ENCODE assay signal across 8 mouse cellular contexts in genomic region chr2:174310913-174311514, GRCm38 (mm10). TPM values are rescaled to one million over a fixed set of nuclear protein-coding genes. Genes with fewer than 3 reads are reported as not detected.
DNase-seq lines count a peak whose midpoint lies in the region; ATAC-seq lines count a peak whose summit lies in the region.

No protein-coding gene starts in this region.

- H3K27me3 ChIP-seq in forebrain, embryonic 16.5 days (replicated peaks; ENCODE audit: control insufficient read depth, insufficient read depth, low read length) = no peaks in the 10 kb centered on the region
- peaks cover 6% of the 10 kb centered on the region; the same call in 1 of the 2 replicates for H3K27me3 ChIP-seq in liver, embryonic 13.5 days
- H3K27me3 ChIP-seq in neural tube, embryonic 12.5 days (replicated peaks) = no peaks in the 10 kb centered on the region

- no peak overlapping the region for H3K27ac ChIP-seq in forebrain, embryonic 16.5 days (ENCODE audit: low read length)
- H3K27ac ChIP-seq in liver, embryonic 13.5 days = no peak overlapping the region
- no peak overlapping the region for H3K27ac ChIP-seq in neural tube, embryonic 12.5 days

- no peak overlapping the region for H3K4me2 ChIP-seq in forebrain, embryonic 16.5 days (ENCODE audit: low read length)
- H3K4me2 ChIP-seq in liver, embryonic 13.5 days = no peak overlapping the region
- no peak overlapping the region for H3K4me2 ChIP-seq in neural tube, embryonic 12.5 days (replicated peaks)

- no peaks in the 10 kb centered on the region for H3K36me3 ChIP-seq in forebrain, embryonic 16.5 days (ENCODE audit: control insufficient read depth, insufficient read depth)
- H3K36me3 ChIP-seq in liver, embryonic 13.5 days = no peaks in the 10 kb centered on the region
- no peaks in the 10 kb centered on the region for H3K36me3 ChIP-seq in neural tube, embryonic 12.5 days

- no peak overlapping the region for H3K4me3 ChIP-seq in forebrain, embryonic 16.5 days (replicated peaks; ENCODE audit: low read length)
- H3K4me3 ChIP-seq in liver, embryonic 13.5 days (replicated peaks) = no peak overlapping the region
- no peak overlapping the region for H3K4me3 ChIP-seq in neural tube, embryonic 12.5 days

- H3K9me3 ChIP-seq in forebrain, embryonic 16.5 days (ENCODE audit: control insufficient read depth, low read length) = no peaks in the 10 kb centered on the region
- no peaks in the 10 kb centered on the region for H3K9me3 ChIP-seq in liver, embryonic 13.5 days (replicated peaks)
- H3K9me3 ChIP-seq in neural tube, embryonic 12.5 days = no peaks in the 10 kb centered on the region

- H3K4me1 ChIP-seq in forebrain, embryonic 16.5 days (replicated peaks; ENCODE audit: control insufficient read depth, insufficient read depth, low read length) = no peaks in the 10 kb centered on the region
- peaks cover 12% of the 10 kb centered on the region for H3K4me1 ChIP-seq in liver, embryonic 13.5 days (replicated peaks)
- peaks cover 6% of the 10 kb centered on the region; the same call in 1 of the 2 replicates for H3K4me1 ChIP-seq in neural tube, embryonic 12.5 days

- ATAC-seq in forebrain, embryonic 16.5 days = peak; percentile 90
- peak; percentile 28; the same call in 1 of the 2 replicates for ATAC-seq in liver, embryonic 13.5 days (ENCODE audit: low read depth)
- peak; percentile 74 for ATAC-seq in neural tube, embryonic 12.5 days (ENCODE audit: low FRiP score, low read depth)

- 12% methylated on average over 7 of the region's 7 CpGs for WGBS in forebrain, embryonic 16.5 days
- WGBS in liver, embryonic 13.5 days (ENCODE audit: insufficient replicate concordance) = 17% methylated on average over 7 of the region's 7 CpGs
- 11% methylated on average over 7 of the region's 7 CpGs for WGBS in neural tube, embryonic 12.5 days

- peak; percentile 66 for DNase-seq in layer of hippocampus, adult 11-12 months (ENCODE audit: low spot score)
- no peak for DNase-seq in layer of hippocampus, adult 9-10 months (ENCODE audit: low spot score)
- peak; percentile 67 for DNase-seq in adrenal gland, postnatal 10 days
- peak; percentile 23 to 57 for DNase-seq in kidney, adult 8-10 months
- DNase-seq in liver, embryonic 13.5 days = no peak
- DNase-seq in T-cell, adult 2 months (ENCODE audit: low spot score) = no peak

- no peak overlapping the region for H3K9ac ChIP-seq in forebrain, embryonic 16.5 days (replicated peaks; ENCODE audit: low read depth, low read length)
- no peak overlapping the region for H3K9ac ChIP-seq in liver, embryonic 13.5 days
- no peak overlapping the region for H3K9ac ChIP-seq in neural tube, embryonic 12.5 days

RNA-seq across cellular contexts. Expression of gene Gnas, which starts 26.9 kb away (rescaled TPM):
- total RNA-seq in adrenal gland, postnatal 10 days (2021) = 1,000 to 10,000 TPM; 5,524 to 6,088 TPM
- 1,187 and 1,213 TPM in 2 replicates for polyA plus RNA-seq in forebrain, embryonic 16.5 days (2015; fragmentation: Nextera tagmentation; extraction: Ambion mirVana)
- polyA plus RNA-seq in liver, embryonic 13.5 days (2015; fragmentation: Nextera tagmentation; extraction: Ambion mirVana) = 343 and 362 TPM in 2 replicates
- 1,608 and 1,653 TPM in 2 replicates for polyA plus RNA-seq in neural tube, embryonic 12.5 days (2016; fragmentation: Nextera tagmentation; extraction: Ambion mirVana)

RNA-seq across cellular contexts. Expression of gene Gm20721, which starts 35.5 kb away (rescaled TPM):
- 1 to 10 TPM; 6.2 to 6.8 TPM for total RNA-seq in adrenal gland, postnatal 10 days (2021)
- polyA plus RNA-seq in forebrain, embryonic 16.5 days (2015; fragmentation: Nextera tagmentation; extraction: Ambion mirVana) = 11.4 and 13.5 TPM in 2 replicates
- 36.1 and 43.2 TPM in 2 replicates for polyA plus RNA-seq in liver, embryonic 13.5 days (2015; fragmentation: Nextera tagmentation; extraction: Ambion mirVana)
- 11.6 and 20.7 TPM in 2 replicates for polyA plus RNA-seq in neural tube, embryonic 12.5 days (2016; fragmentation: Nextera tagmentation; extraction: Ambion mirVana)

Comparison
In these comparisons a context has a peak if more than half of its experiments do, and no peak if none do; other contexts are left out.
1. DNase-seq: peak in layer of hippocampus, adult 11-12 months (single experiment), adrenal gland, postnatal 10 days (single experiment) and kidney, adult 8-10 months (2 of 2); none in layer of hippocampus, adult 9-10 months (single experiment), liver, embryonic 13.5 days (single experiment) and T-cell, adult 2 months (single experiment).
2. ATAC-seq: peak in every context shown above with its lines; median percentile 90 in forebrain, embryonic 16.5 days; 74 in neural tube, embryonic 12.5 days; 28 in liver, embryonic 13.5 days.